Mouse (Mus musculus) spleen, adult 2 months (tissue): Measurements from ENCODE around the gene Coa4. TPM values are rescaled to one million over a fixed set of nuclear protein-coding genes. Genes with fewer than 3 reads are reported as not detected.

Source experiments
- DNase-seq, 2 experiments: peaks; one replicate each; pipeline versions ENCODE4 v3.0.0 to v3.0.0-alpha.2; 2012 to 2021; ENCODE audit warnings: low spot score in 2 of 2, low read depth in 1 of 2
- H3K27ac ChIP-seq: fragments of 200-500 bp; 2 replicates; pipeline ENCODE4 v1.5.1; 2012; ENCODE audit warnings: low read length, inconsistent platforms; ENCODE audit not compliant: insufficient read depth
- H3K27me3 ChIP-seq: fragments of 200-500 bp; 2 replicates; pipeline ENCODE4 v1.6.1; 2012; ENCODE audit warnings: mild to moderate bottlenecking, moderate library complexity, low read length, inconsistent platforms; ENCODE audit not compliant: control insufficient read depth, insufficient read depth
- H3K36me3 ChIP-seq: fragments of 200-500 bp; 2 replicates; pipeline ENCODE4 v1.6.1; 2012; ENCODE audit warnings: mild to moderate bottlenecking, low read length, inconsistent platforms; ENCODE audit not compliant: control insufficient read depth, insufficient read depth
- H3K4me1 ChIP-seq: fragments of 200-500 bp; 2 replicates; pipeline ENCODE4 v1.6.1; 2011; ENCODE audit warnings: inconsistent platforms; ENCODE audit not compliant: control insufficient read depth, insufficient read depth, insufficient read length
- H3K4me3 ChIP-seq: fragments of 200-500 bp; 2 replicates; pipeline ENCODE4 v1.5.1; 2011; ENCODE audit warnings: mild to moderate bottlenecking, inconsistent platforms; ENCODE audit not compliant: insufficient read depth, insufficient read length; ENCODE audit errors: extremely low read depth
- CTCF ChIP-seq: fragments of 200-500 bp; IDR thresholded peaks from 2 replicates; pipeline ENCODE4 v1.5.1; 2011; ENCODE audit warnings: mild to moderate bottlenecking, inconsistent platforms; ENCODE audit not compliant: insufficient read depth, insufficient read length, insufficient replicate concordance; ENCODE audit errors: extremely low read depth
- POLR2A ChIP-seq: fragments of 200-500 bp; IDR thresholded peaks from 2 replicates; pipeline ENCODE4 v1.6.1; 2011; ENCODE audit warnings: low read depth, low read length, inconsistent platforms
- WGBS: fragments of 180-500 bp; shearing (Covaris S2); methylation state at CpG from one replicate; pipeline ENCODE4 v1.1.7; 2018; 5-methylcytosine and 5-hydroxymethylcytosine counted together
- polyA plus RNA-seq: library from polyadenylated mRNA; depleted of rRNA; stranded (reverse); fragments of >200 nt; gene quantifications from 2 replicates; pipeline ENCODE4 v1.2.3, GENCODE M21; 2012; rRNA removed

Gene Coa4
- polyA plus RNA-seq, 1 experiment, result 7.8 TPM

- WGBS, result 92% methylated on average over 4 of the region's 4 CpGs
- Histone ChIP-seq H3K4me3 (no peak overlapping the region), H3K36me3 (peaks cover 3% of the 10 kb centered on the region; the same call in 1 of the 2 replicates), H3K4me1 (no peaks in the 10 kb centered on the region), H3K27me3 (no peaks in the 10 kb centered on the region), H3K27ac (no peak overlapping the region)
- no peak for DNase-seq
- TF ChIP-seq POLR2A (no peak), CTCF (no peak)
These were observed 35.8 kb downstream of the Coa4 start for GRCm38 (mm10) chr7:100572704-100573103.

DNA sequence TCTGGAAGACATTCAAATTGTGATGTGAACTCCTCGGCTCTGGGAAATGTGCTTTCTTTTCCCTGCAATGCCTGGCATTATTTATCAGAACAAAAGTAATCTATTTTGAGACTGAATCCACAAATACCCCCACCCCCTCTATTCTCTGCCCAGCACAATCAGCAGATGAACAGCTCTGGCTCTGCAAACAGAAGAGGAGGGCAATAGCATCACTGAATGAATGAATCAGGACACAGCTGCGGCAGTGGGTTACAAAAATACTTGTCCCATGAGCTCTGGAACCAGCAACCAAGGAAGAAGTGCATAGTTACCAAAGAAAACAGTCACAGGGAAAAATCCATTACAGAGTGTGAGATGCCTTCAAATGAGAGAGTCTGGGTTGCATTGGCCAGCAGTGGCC is 41.9 kb downstream of the Coa4 start:
- peaks cover 3% of the 10 kb centered on the region; the same call in 1 of the 2 replicates for H3K4me1 ChIP-seq
- no peak for TF ChIP-seq POLR2A
- TF ChIP-seq CTCF, result no peak
- no peak overlapping the region for H3K27ac ChIP-seq
- DNase-seq, result no peak
- 89% methylated on average over 2 of the region's 2 CpGs for WGBS
- no peak overlapping the region for H3K4me3 ChIP-seq
- no peaks in the 10 kb centered on the region; the same call in 1 of the 2 replicates for H3K36me3 ChIP-seq
- no peaks in the 10 kb centered on the region for H3K27me3 ChIP-seq

DNA sequence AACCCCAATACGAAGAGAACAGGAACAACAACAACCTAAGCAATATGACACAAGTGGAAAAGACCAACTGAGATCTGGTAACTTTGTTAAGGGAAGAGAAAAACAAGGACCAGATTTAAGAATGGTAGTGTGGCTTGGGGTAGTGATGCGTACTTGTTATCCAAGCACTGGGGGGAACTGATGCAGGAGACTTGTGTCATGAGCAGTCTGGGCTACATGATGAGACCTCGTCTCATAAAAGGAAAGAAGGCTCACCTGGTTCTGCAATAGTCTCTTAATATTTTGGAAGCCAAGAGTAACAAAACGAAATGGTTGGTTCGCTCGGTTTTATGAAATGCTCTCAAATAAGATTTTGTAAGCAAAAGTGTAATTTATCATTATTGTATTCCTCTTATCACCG is 45.4 kb downstream of the Coa4 start:
- no peak for TF ChIP-seq CTCF
- TF ChIP-seq POLR2A, result no peak

GRCm38 (mm10) chr7:100582727-100583236 is 45.9 kb downstream of the Coa4 start:
- no peaks in the 10 kb centered on the region for H3K36me3 ChIP-seq
- under 1% methylated on average over 31 of the region's 31 CpGs for WGBS
- TF ChIP-seq POLR2A, result no peak
- TF ChIP-seq CTCF, result no peak
- peaks cover 3% of the 10 kb centered on the region; the same call in 1 of the 2 replicates for H3K4me1 ChIP-seq
- no peaks in the 10 kb centered on the region for H3K27me3 ChIP-seq
- DNase-seq, result peak; percentile 80 to 83
- peak overlapping the region; percentile 84 for H3K4me3 ChIP-seq
- H3K27ac ChIP-seq, result peak overlapping the region; percentile 83

More for the DNA sequence above, 45.4 kb downstream of the Coa4 start:
- Histone ChIP-seq H3K4me3 (no peak overlapping the region; the same call in 1 of the 2 replicates), H3K4me1 (peaks cover 3% of the 10 kb centered on the region; the same call in 1 of the 2 replicates), H3K27me3 (no peaks in the 10 kb centered on the region), H3K36me3 (no peaks in the 10 kb centered on the region), H3K27ac (no peak overlapping the region)
- no peak for DNase-seq
- WGBS, result 43% methylated on average over 7 of the region's 7 CpGs

DNA sequence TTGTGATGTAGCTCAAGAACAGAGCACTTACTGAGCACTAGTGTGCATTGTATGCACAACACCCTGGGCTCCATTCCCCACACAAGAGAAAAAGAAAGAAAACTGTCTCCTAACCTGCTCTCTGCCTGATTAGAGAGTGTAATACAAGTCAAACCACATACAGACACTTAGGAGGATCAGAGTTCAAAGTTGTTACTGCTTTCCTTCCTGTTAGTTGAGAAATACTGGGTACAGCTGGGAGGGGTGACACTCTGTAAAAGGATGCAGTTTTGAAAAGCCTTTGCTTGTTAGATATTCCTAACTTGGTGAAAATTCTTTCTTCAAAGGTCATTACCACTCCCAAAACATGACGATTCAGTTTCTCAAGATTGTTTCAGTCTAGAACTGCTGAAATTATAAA is 52.9 kb downstream of the Coa4 start:
- Histone ChIP-seq H3K4me3 (no peak overlapping the region), H3K27ac (0 out of 2 replicates have a peak overlapping the region, but pooled peaks have one; percentile 29), H3K27me3 (no peaks in the 10 kb centered on the region), H3K36me3 (no peaks in the 10 kb centered on the region), H3K4me1 (no peaks in the 10 kb centered on the region)
- DNase-seq, result no peak
- 61% methylated on average over 1 of the region's 1 CpGs for WGBS
- TF ChIP-seq POLR2A (no peak), CTCF (no peak)

Other genes starting within 250 kb of the Coa4 start
- gene C2cd3, start 164.8 kb upstream of the Coa4 start, polyA plus RNA-seq, result 24.1 and 26.4 TPM in 2 replicates
- 46.3 and 57.2 TPM in 2 replicates for gene Ppme1, start 164.8 kb upstream of the Coa4 start, polyA plus RNA-seq
- gene Ucp3, start 64.1 kb upstream of the Coa4 start, polyA plus RNA-seq, result 0.77 and 1.3 TPM in 2 replicates
- gene Ucp2, start 43.7 kb upstream of the Coa4 start, polyA plus RNA-seq, result 991 and 1,064 TPM in 2 replicates
- gene Dnajb13, start 22.1 kb upstream of the Coa4 start, polyA plus RNA-seq, result 2.3 and 3.8 TPM in 2 replicates
- 12.3 and 24.3 TPM in 2 replicates for gene Rab6a, start 70.3 kb downstream of the Coa4 start, polyA plus RNA-seq
- 3.2 and 4.3 TPM in 2 replicates for gene Mrpl48, start 71.2 kb downstream of the Coa4 start, polyA plus RNA-seq
- gene Plekhb1, start 125.3 kb downstream of the Coa4 start, polyA plus RNA-seq, result 1.7 and 2.2 TPM in 2 replicates
- gene Fam168a, start 169.6 kb downstream of the Coa4 start, polyA plus RNA-seq, result 56.7 and 77.9 TPM in 2 replicates